Mouse (Mus musculus) erythroblast, embryonic 14.5 days (primary cell): ENCODE measurements around the gene Kcna3.

Experiments used
- GATA1 ChIP-seq: IDR thresholded peaks from 2 replicates; pipeline ENCODE4 v1.6.1; 2012; ENCODE audit warnings: low read length, inconsistent platforms, mixed read lengths
- TAL1 ChIP-seq: IDR thresholded peaks from 3 replicates; pipeline ENCODE4 v1.6.1; 2012; ENCODE audit warnings: low read length, inconsistent platforms, mixed read lengths

- TF ChIP-seq TAL1 (no peak), GATA1 (no peak)
Measured at GRCm38 (mm10) chr3:107076658-107077057, 40.7 kb downstream of the Kcna3 start.
